Mouse (Mus musculus): ENCODE measurements at regions not wholly inside any gene's neighbourhood (a gene's known extent, or its start where the extent isn't known, plus 50 kb on each side); places are given as distances from the start of the nearest gene placed in this dataset.

GRCm38 (mm10) chr3:143909341-143909740, 295.7 kb downstream of the Lmo4 start:
- no peak for TF ChIP-seq CTCF (IDR thresholded peaks at IDR 0.05; ENCODE audit: low read depth, low read length)
- no peak for TF ChIP-seq EP300 (IDR thresholded peaks at IDR 0.05; ENCODE audit: insufficient read depth, low read depth, low read length)
- TF ChIP-seq POLR2A (IDR thresholded peaks at IDR 0.05; ENCODE audit: insufficient read depth, low read length), result no peak
- no peaks in the 10 kb centered on the region for H3K36me3 ChIP-seq (ENCODE audit: control insufficient read depth, insufficient read depth, low read length, poor library complexity, severe bottlenecking)

DNA sequence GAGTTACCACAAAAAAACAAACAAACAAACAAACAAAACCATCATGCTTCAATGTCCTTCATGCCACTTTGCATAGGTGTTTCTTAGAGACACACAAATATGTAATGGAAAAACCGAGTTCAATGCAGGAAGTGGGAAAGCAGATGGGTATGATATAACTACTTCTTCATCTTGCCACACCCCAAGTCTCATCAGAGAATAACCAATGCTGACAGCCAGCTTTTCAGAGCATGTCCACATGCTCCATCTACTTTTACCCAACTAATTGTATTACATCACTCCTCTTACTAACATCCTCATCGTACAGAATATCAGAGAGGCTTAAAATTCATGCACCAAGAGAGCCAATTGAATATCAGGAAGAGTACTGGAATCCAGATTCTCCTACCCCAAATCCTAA, 301.6 kb downstream of the Lmo4 start:
- Histone ChIP-seq H3K4me1 (ENCODE audit: control insufficient read depth, insufficient read depth, low read length) (no peaks in the 10 kb centered on the region), H3K4me3 (ENCODE audit: low read depth, low read length) (no peak overlapping the region), H3K36me3 (ENCODE audit: control insufficient read depth, insufficient read depth, low read length, poor library complexity, severe bottlenecking) (no peaks in the 10 kb centered on the region), H3K9me3 (replicated peaks; ENCODE audit: control insufficient read depth, insufficient read depth, low read length, poor library complexity, severe bottlenecking) (no peaks in the 10 kb centered on the region), H3K27me3 (ENCODE audit: control insufficient read depth, insufficient read depth, low read length, poor library complexity, severe bottlenecking) (no peaks in the 10 kb centered on the region), H3K9ac (ENCODE audit: low read depth, poor library complexity, severe bottlenecking) (no peak overlapping the region), H3K27ac (ENCODE audit: insufficient read depth, low read length) (no peak overlapping the region)
- TF ChIP-seq CTCF (IDR thresholded peaks at IDR 0.05; ENCODE audit: low read depth, low read length) (no peak), EP300 (IDR thresholded peaks at IDR 0.05; ENCODE audit: insufficient read depth, low read depth, low read length) (no peak), POLR2A (IDR thresholded peaks at IDR 0.05; ENCODE audit: insufficient read depth, low read length) (no peak)

More at GRCm38 (mm10) chr3:143909341-143909740, 295.7 kb downstream of the Lmo4 start:
- Histone ChIP-seq H3K4me1 (ENCODE audit: control insufficient read depth, insufficient read depth, low read length) (no peaks in the 10 kb centered on the region), H3K9me3 (replicated peaks; ENCODE audit: control insufficient read depth, insufficient read depth, low read length, poor library complexity, severe bottlenecking) (no peaks in the 10 kb centered on the region), H3K9ac (ENCODE audit: low read depth, poor library complexity, severe bottlenecking) (no peak overlapping the region), H3K27me3 (ENCODE audit: control insufficient read depth, insufficient read depth, low read length, poor library complexity, severe bottlenecking) (no peaks in the 10 kb centered on the region), H3K4me3 (ENCODE audit: low read depth, low read length) (no peak overlapping the region), H3K27ac (ENCODE audit: insufficient read depth, low read length) (no peak overlapping the region)

DNA sequence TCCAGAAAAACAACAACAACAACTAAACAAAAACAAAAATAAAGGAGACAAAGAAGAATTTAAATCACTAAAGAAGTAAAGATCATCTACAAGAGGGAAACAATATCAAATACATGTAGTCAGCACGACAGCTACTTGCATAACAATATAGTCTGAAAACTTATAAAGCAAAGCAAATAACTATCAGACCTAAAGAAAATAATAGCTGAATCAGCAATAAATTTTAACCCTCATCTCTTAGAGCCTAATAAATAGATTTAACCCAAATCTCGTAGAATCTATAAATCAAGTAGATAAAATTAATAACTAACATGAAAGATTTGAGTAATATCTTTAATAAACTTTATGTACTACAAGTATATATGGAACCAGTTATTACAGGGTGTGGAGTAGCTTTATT, 324.2 kb downstream of the Lmo4 start:
- Histone ChIP-seq H3K4me3 (ENCODE audit: low read depth, low read length) (no peak overlapping the region), H3K9me3 (replicated peaks; ENCODE audit: control insufficient read depth, insufficient read depth, low read length, poor library complexity, severe bottlenecking) (no peaks in the 10 kb centered on the region), H3K9ac (ENCODE audit: low read depth, poor library complexity, severe bottlenecking) (no peak overlapping the region), H3K4me1 (ENCODE audit: control insufficient read depth, insufficient read depth, low read length) (no peaks in the 10 kb centered on the region), H3K27ac (ENCODE audit: insufficient read depth, low read length) (no peak overlapping the region), H3K36me3 (ENCODE audit: control insufficient read depth, insufficient read depth, low read length, poor library complexity, severe bottlenecking) (no peaks in the 10 kb centered on the region), H3K27me3 (ENCODE audit: control insufficient read depth, insufficient read depth, low read length, poor library complexity, severe bottlenecking) (no peaks in the 10 kb centered on the region)
- TF ChIP-seq POLR2A (IDR thresholded peaks at IDR 0.05; ENCODE audit: insufficient read depth, low read length) (no peak), EP300 (IDR thresholded peaks at IDR 0.05; ENCODE audit: insufficient read depth, low read depth, low read length) (no peak), CTCF (IDR thresholded peaks at IDR 0.05; ENCODE audit: low read depth, low read length) (no peak)

- no peak overlapping the region for H3K4me3 ChIP-seq (ENCODE audit: low read depth, low read length)
- H3K4me1 ChIP-seq (ENCODE audit: control insufficient read depth, insufficient read depth, low read length), result no peaks in the 10 kb centered on the region
- H3K27me3 ChIP-seq (ENCODE audit: control insufficient read depth, insufficient read depth, low read length, poor library complexity, severe bottlenecking), result no peaks in the 10 kb centered on the region
These were observed 331.1 kb downstream of the Lmo4 start for GRCm38 (mm10) chr3:143873876-143874275.

GRCm38 (mm10) chr3:143866521-143866920, 338.5 kb downstream of the Lmo4 start:
- Histone ChIP-seq H3K4me1 (ENCODE audit: control insufficient read depth, insufficient read depth, low read length) (no peaks in the 10 kb centered on the region), H3K27ac (ENCODE audit: insufficient read depth, low read length) (no peak overlapping the region), H3K9ac (ENCODE audit: low read depth, poor library complexity, severe bottlenecking) (no peak overlapping the region), H3K36me3 (ENCODE audit: control insufficient read depth, insufficient read depth, low read length, poor library complexity, severe bottlenecking) (no peaks in the 10 kb centered on the region), H3K4me3 (ENCODE audit: low read depth, low read length) (no peak overlapping the region), H3K9me3 (replicated peaks; ENCODE audit: control insufficient read depth, insufficient read depth, low read length, poor library complexity, severe bottlenecking) (no peaks in the 10 kb centered on the region), H3K27me3 (ENCODE audit: control insufficient read depth, insufficient read depth, low read length, poor library complexity, severe bottlenecking) (no peaks in the 10 kb centered on the region)
- TF ChIP-seq EP300 (IDR thresholded peaks at IDR 0.05; ENCODE audit: insufficient read depth, low read depth, low read length), result no peak
- TF ChIP-seq CTCF (IDR thresholded peaks at IDR 0.05; ENCODE audit: low read depth, low read length), result no peak
- no peak for TF ChIP-seq POLR2A (IDR thresholded peaks at IDR 0.05; ENCODE audit: insufficient read depth, low read length)

More at GRCm38 (mm10) chr3:143873876-143874275, 331.1 kb downstream of the Lmo4 start:
- Histone ChIP-seq H3K27ac (ENCODE audit: insufficient read depth, low read length) (no peak overlapping the region), H3K36me3 (ENCODE audit: control insufficient read depth, insufficient read depth, low read length, poor library complexity, severe bottlenecking) (no peaks in the 10 kb centered on the region), H3K9me3 (replicated peaks; ENCODE audit: control insufficient read depth, insufficient read depth, low read length, poor library complexity, severe bottlenecking) (no peaks in the 10 kb centered on the region), H3K9ac (ENCODE audit: low read depth, poor library complexity, severe bottlenecking) (no peak overlapping the region)
- TF ChIP-seq EP300 (IDR thresholded peaks at IDR 0.05; ENCODE audit: insufficient read depth, low read depth, low read length) (no peak), POLR2A (IDR thresholded peaks at IDR 0.05; ENCODE audit: insufficient read depth, low read length) (no peak), CTCF (IDR thresholded peaks at IDR 0.05; ENCODE audit: low read depth, low read length) (no peak)

- no peak overlapping the region for H3K27ac ChIP-seq (ENCODE audit: insufficient read depth, low read length)
These were observed 339.4 kb downstream of the Lmo4 start for GRCm38 (mm10) chr3:143865626-143866025.

More at GRCm38 (mm10) chr3:143865626-143866025, 339.4 kb downstream of the Lmo4 start:
- no peaks in the 10 kb centered on the region for H3K9me3 ChIP-seq (replicated peaks; ENCODE audit: control insufficient read depth, insufficient read depth, low read length, poor library complexity, severe bottlenecking)
- H3K27me3 ChIP-seq (ENCODE audit: control insufficient read depth, insufficient read depth, low read length, poor library complexity, severe bottlenecking), result no peaks in the 10 kb centered on the region
- TF ChIP-seq POLR2A (IDR thresholded peaks at IDR 0.05; ENCODE audit: insufficient read depth, low read length), result no peak
- no peak for TF ChIP-seq CTCF (IDR thresholded peaks at IDR 0.05; ENCODE audit: low read depth, low read length)
- TF ChIP-seq EP300 (IDR thresholded peaks at IDR 0.05; ENCODE audit: insufficient read depth, low read depth, low read length), result no peak
- H3K9ac ChIP-seq (ENCODE audit: low read depth, poor library complexity, severe bottlenecking), result no peak overlapping the region
- no peaks in the 10 kb centered on the region for H3K4me1 ChIP-seq (ENCODE audit: control insufficient read depth, insufficient read depth, low read length)
- H3K4me3 ChIP-seq (ENCODE audit: low read depth, low read length), result no peak overlapping the region
- no peaks in the 10 kb centered on the region for H3K36me3 ChIP-seq (ENCODE audit: control insufficient read depth, insufficient read depth, low read length, poor library complexity, severe bottlenecking)
